Mouse (Mus musculus) left cerebral cortex, adult 9 months (tissue): ENCODE measurements at regions not wholly inside any gene's neighbourhood (a gene's known extent, or its start where the extent isn't known, plus 50 kb on each side); places are given as distances from the start of the nearest gene placed in this dataset.
"Not testable (repeated sequence)": the region's sequence is repeated elsewhere in the genome, so short reads cannot be mapped to it uniquely, and the experiment has no call there.

Experiments
- DNase-seq, 2 experiments: peaks; one replicate each; pipeline ENCODE4 v3.0.0; 2022; ENCODE audit warnings: low spot score in 2 of 2

DNA sequence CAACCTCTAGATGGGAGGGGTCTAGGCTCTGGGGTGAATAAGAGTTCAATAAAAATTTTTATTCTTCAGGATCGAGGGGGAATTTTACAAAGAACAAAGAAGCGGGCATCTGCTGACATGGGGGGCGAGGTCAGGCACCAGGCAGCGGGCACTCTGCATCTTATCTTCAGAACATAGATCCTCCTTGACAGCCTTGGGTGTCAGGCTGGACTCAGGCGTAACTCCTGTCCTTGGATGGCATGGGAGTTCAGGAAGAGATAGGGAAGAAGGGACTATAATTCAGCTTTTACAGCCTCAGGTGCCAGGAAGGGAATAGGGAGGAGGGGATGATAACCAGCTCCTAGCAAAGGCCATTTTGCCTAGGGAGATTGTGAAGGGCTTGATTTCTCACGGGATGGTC lies 753.1 kb downstream of the Gm10330 start:
- not testable (repeated sequence) for DNase-seq

GRCm38 (mm10) chr12:23023556-23023955 lies 756.5 kb downstream of the Gm10330 start:
- not testable (repeated sequence) for DNase-seq

DNA sequence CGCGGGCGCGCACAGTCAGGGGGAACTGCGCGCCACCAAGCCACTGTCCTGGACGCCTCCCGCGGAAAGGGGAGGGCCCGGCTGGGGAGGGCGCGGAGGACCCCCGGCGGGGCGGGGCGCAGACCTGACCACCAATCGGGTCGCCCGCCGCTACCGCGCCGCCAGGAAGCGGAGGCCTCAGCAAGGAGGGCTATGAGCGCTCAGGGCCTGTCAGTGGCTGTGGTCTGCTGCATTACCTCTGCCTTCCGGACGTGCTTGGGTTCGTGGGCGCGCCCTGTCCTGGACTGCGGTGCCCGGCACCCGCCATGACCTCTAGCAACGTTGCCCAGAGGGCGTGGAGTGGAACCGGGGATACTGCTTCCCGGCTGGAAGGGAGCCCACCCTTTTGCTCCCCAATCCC lies 769.9 kb downstream of the Gm10330 start:
- DNase-seq, result peak in 1 of 2 experiments; percentile 1

DNA sequence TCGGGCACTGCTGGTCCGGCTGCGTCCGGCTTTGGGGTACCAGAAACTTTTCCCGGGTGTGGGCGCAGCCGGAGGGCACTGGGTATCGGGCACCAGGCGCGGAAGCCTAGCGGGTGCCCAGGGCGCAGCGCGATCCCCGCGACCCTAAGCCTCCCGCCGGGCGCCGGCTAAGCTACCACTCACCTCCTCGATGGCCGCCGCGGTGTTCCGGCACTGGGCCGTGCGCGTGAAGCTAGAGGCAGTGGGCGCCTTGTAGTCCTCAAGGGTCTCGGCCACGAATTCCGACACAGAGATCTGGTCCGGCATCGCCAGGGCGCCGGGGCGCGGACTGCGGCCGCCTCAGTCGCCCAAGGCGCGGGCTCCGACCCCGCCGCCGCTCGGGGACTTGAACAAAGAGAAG lies 770.4 kb downstream of the Gm10330 start:
- not testable (repeated sequence) for DNase-seq
